Mouse (Mus musculus) lung, embryonic 15.5 days (tissue): ENCODE data around the gene Ap1s3. TPM values are rescaled to one million over a fixed set of nuclear protein-coding genes. Genes with fewer than 3 reads are reported as not detected.

Experiments
- ATAC-seq: fragments of 200-750 bp; cut with Nextera tagmentation; 2 replicates; pipeline ENCODE4 v1.8.0; 2017; ENCODE audit warnings: moderate number of reproducible peaks, borderline replicate concordance; ENCODE audit not compliant: low FRiP score, low TSS enrichment; ENCODE audit errors: extremely low read depth
- H3K27ac ChIP-seq: fragments of 300-500 bp; sonication (generic); 2 replicates; pipeline ENCODE4 v1.5.1; 2015; ENCODE audit warnings: moderate library complexity, mild to moderate bottlenecking, inconsistent platforms
- H3K27me3 ChIP-seq: fragments of 300-500 bp; sonication (generic); 2 replicates; pipeline ENCODE4 v1.6.1; 2015; ENCODE audit warnings: inconsistent platforms
- H3K36me3 ChIP-seq: fragments of 300-500 bp; sonication (generic); 2 replicates; pipeline ENCODE4 v1.6.1; 2015; ENCODE audit warnings: inconsistent platforms
- H3K4me1 ChIP-seq: fragments of 300-500 bp; sonication (generic); 2 replicates; pipeline ENCODE4 v1.6.1; 2015; ENCODE audit warnings: inconsistent platforms
- H3K4me2 ChIP-seq: fragments of 300-500 bp; sonication (generic); 2 replicates; pipeline ENCODE4 v1.6.1; 2015; ENCODE audit warnings: inconsistent platforms, mild to moderate bottlenecking, moderate library complexity
- H3K4me3 ChIP-seq: fragments of 300-500 bp; sonication (generic); 2 replicates; pipeline ENCODE4 v1.5.1; 2015; ENCODE audit warnings: mild to moderate bottlenecking, inconsistent platforms
- H3K9ac ChIP-seq: fragments of 300-500 bp; sonication (generic); 2 replicates; pipeline ENCODE4 v1.6.1; 2015; ENCODE audit warnings: inconsistent platforms
- H3K9me3 ChIP-seq: fragments of 300-500 bp; sonication (generic); 2 replicates; pipeline ENCODE4 v1.6.1; 2016; ENCODE audit warnings: inconsistent platforms
- WGBS: fragments of 180-500 bp; shearing (Covaris S2); methylation state at CpG from one replicate; pipeline ENCODE4 v1.1.7; 2015; 5-methylcytosine and 5-hydroxymethylcytosine counted together
- polyA plus RNA-seq: library from polyadenylated mRNA; unstranded; fragments of >200 nt; fragmentation: Nextera tagmentation; extraction: Ambion mirVana; gene quantifications from 2 replicates; pipeline ENCODE4 v1.2.1, GENCODE M21; 2015

Ap1s3 gene
- polyA plus RNA-seq, 1 experiment from 2014 or later = 0.34 TPM

GRCm38 (mm10) chr1:79659598-79659997, 12.2 kb downstream of the Ap1s3 start:
- ATAC-seq = no peak
- whole genome bisulfite sequencing = 77% methylated on average over 7 of the region's 7 CpGs

GRCm38 (mm10) chr1:79657411-79657810, 14.4 kb downstream of the Ap1s3 start:
- WGBS = 44% methylated on average over 1 of the region's 1 CpGs
- Histone ChIP-seq H3K4me1 (peaks cover 4% of the 10 kb centered on the region; the same call in 1 of the 2 replicates), H3K4me3 (no peak overlapping the region)

More at GRCm38 (mm10) chr1:79659598-79659997, 12.2 kb downstream of the Ap1s3 start:
- Histone ChIP-seq H3K4me3 (no peak overlapping the region), H3K9ac (no peak overlapping the region), H3K27ac (no peak overlapping the region), H3K36me3 (no peaks in the 10 kb centered on the region), H3K9me3 (no peaks in the 10 kb centered on the region), H3K4me2 (no peak overlapping the region), H3K4me1 (peaks cover 4% of the 10 kb centered on the region; the same call in 1 of the 2 replicates), H3K27me3 (no peaks in the 10 kb centered on the region)

GRCm38 (mm10) chr1:79655819-79656555, 15.8 kb downstream of the Ap1s3 start:
- Histone ChIP-seq H3K9ac (no peak overlapping the region), H3K27ac (no peak overlapping the region; the same call in 1 of the 2 replicates), H3K4me3 (no peak overlapping the region), H3K36me3 (no peaks in the 10 kb centered on the region), H3K4me2 (no peak overlapping the region), H3K27me3 (no peaks in the 10 kb centered on the region), H3K4me1 (peaks cover 4% of the 10 kb centered on the region; the same call in 1 of the 2 replicates), H3K9me3 (no peaks in the 10 kb centered on the region)
- WGBS = 54% methylated on average over 4 of the region's 4 CpGs
- ATAC-seq = no peak

More at GRCm38 (mm10) chr1:79657411-79657810, 14.4 kb downstream of the Ap1s3 start:
- no peak overlapping the region for H3K4me2 ChIP-seq
- no peak overlapping the region for H3K27ac ChIP-seq
- H3K9me3 ChIP-seq = no peaks in the 10 kb centered on the region
- H3K27me3 ChIP-seq = no peaks in the 10 kb centered on the region
- ATAC-seq = no peak
- H3K36me3 ChIP-seq = no peaks in the 10 kb centered on the region
- no peak overlapping the region for H3K9ac ChIP-seq

- no peaks in the 10 kb centered on the region for H3K9me3 ChIP-seq
- no peaks in the 10 kb centered on the region for H3K36me3 ChIP-seq
- H3K9ac ChIP-seq = no peak overlapping the region
- no peak for ATAC-seq
- peaks cover 4% of the 10 kb centered on the region; the same call in 1 of the 2 replicates for H3K4me1 ChIP-seq
- no peak overlapping the region for H3K4me2 ChIP-seq
- WGBS = 81% methylated on average over 2 of the region's 2 CpGs
- H3K27me3 ChIP-seq = no peaks in the 10 kb centered on the region
- no peak overlapping the region for H3K27ac ChIP-seq
- H3K4me3 ChIP-seq = no peak overlapping the region
Observed at GRCm38 (mm10) chr1:79654948-79655347, 16.8 kb downstream of the Ap1s3 start.

GRCm38 (mm10) chr1:79643411-79644110, 28.2 kb downstream of the Ap1s3 start:
- Histone ChIP-seq H3K9me3 (no peaks in the 10 kb centered on the region), H3K4me1 (no peaks in the 10 kb centered on the region), H3K4me2 (no peak overlapping the region), H3K9ac (no peak overlapping the region), H3K4me3 (no peak overlapping the region), H3K27ac (no peak overlapping the region), H3K27me3 (no peaks in the 10 kb centered on the region), H3K36me3 (no peaks in the 10 kb centered on the region)
- ATAC-seq = no peak
- WGBS = 84% methylated on average over 6 of the region's 6 CpGs

- no peaks in the 10 kb centered on the region for H3K9me3 ChIP-seq
- H3K4me2 ChIP-seq = no peak overlapping the region
- ATAC-seq = no peak
- H3K4me3 ChIP-seq = no peak overlapping the region
- no peaks in the 10 kb centered on the region for H3K36me3 ChIP-seq
- H3K9ac ChIP-seq = no peak overlapping the region
- no peak overlapping the region for H3K27ac ChIP-seq
- H3K27me3 ChIP-seq = no peaks in the 10 kb centered on the region
- WGBS = 90% methylated on average over 3 of the region's 3 CpGs
- H3K4me1 ChIP-seq = no peaks in the 10 kb centered on the region
Observed at GRCm38 (mm10) chr1:79642680-79643079, 29.1 kb downstream of the Ap1s3 start.

- 55% methylated on average over 6 of the region's 6 CpGs for WGBS
Observed at GRCm38 (mm10) chr1:79641355-79641754, 30.4 kb downstream of the Ap1s3 start.

GRCm38 (mm10) chr1:79640151-79640550, 31.6 kb downstream of the Ap1s3 start:
- Histone ChIP-seq H3K4me2 (no peak overlapping the region), H3K9ac (no peak overlapping the region), H3K27me3 (no peaks in the 10 kb centered on the region), H3K9me3 (no peaks in the 10 kb centered on the region), H3K4me1 (no peaks in the 10 kb centered on the region), H3K4me3 (no peak overlapping the region), H3K36me3 (no peaks in the 10 kb centered on the region), H3K27ac (no peak overlapping the region)
- 76% methylated on average over 7 of the region's 7 CpGs for WGBS
- ATAC-seq = no peak

More at GRCm38 (mm10) chr1:79641355-79641754, 30.4 kb downstream of the Ap1s3 start:
- Histone ChIP-seq H3K27ac (no peak overlapping the region), H3K36me3 (no peaks in the 10 kb centered on the region), H3K9me3 (no peaks in the 10 kb centered on the region), H3K4me1 (no peaks in the 10 kb centered on the region), H3K27me3 (no peaks in the 10 kb centered on the region), H3K9ac (no peak overlapping the region), H3K4me2 (no peak overlapping the region), H3K4me3 (no peak overlapping the region)
- ATAC-seq = no peak

GRCm38 (mm10) chr1:79639683-79640082, 32.1 kb downstream of the Ap1s3 start:
- Histone ChIP-seq H3K36me3 (no peaks in the 10 kb centered on the region), H3K27me3 (no peaks in the 10 kb centered on the region), H3K27ac (no peak overlapping the region), H3K4me1 (no peaks in the 10 kb centered on the region), H3K4me2 (no peak overlapping the region), H3K9me3 (no peaks in the 10 kb centered on the region), H3K9ac (no peak overlapping the region), H3K4me3 (no peak overlapping the region)
- ATAC-seq = no peak
- 69% methylated on average over 5 of the region's 5 CpGs for WGBS

GRCm38 (mm10) chr1:79639107-79639506, 32.7 kb downstream of the Ap1s3 start:
- Histone ChIP-seq H3K9ac (no peak overlapping the region), H3K9me3 (no peaks in the 10 kb centered on the region), H3K4me3 (no peak overlapping the region), H3K4me2 (no peak overlapping the region), H3K27ac (no peak overlapping the region), H3K27me3 (no peaks in the 10 kb centered on the region), H3K36me3 (no peaks in the 10 kb centered on the region), H3K4me1 (no peaks in the 10 kb centered on the region)
- 87% methylated on average over 6 of the region's 6 CpGs for WGBS
- no peak for ATAC-seq

GRCm38 (mm10) chr1:79637768-79638167, 34.0 kb downstream of the Ap1s3 start:
- Histone ChIP-seq H3K9me3 (no peaks in the 10 kb centered on the region), H3K27ac (no peak overlapping the region), H3K9ac (no peak overlapping the region), H3K36me3 (no peaks in the 10 kb centered on the region), H3K4me3 (no peak overlapping the region), H3K4me1 (no peaks in the 10 kb centered on the region), H3K4me2 (no peak overlapping the region), H3K27me3 (no peaks in the 10 kb centered on the region)
- no peak for ATAC-seq
- 80% methylated on average over 2 of the region's 2 CpGs for WGBS

GRCm38 (mm10) chr1:79631521-79631920, 40.3 kb downstream of the Ap1s3 start:
- H3K9me3 ChIP-seq = no peaks in the 10 kb centered on the region

More at GRCm38 (mm10) chr1:79631521-79631920, 40.3 kb downstream of the Ap1s3 start:
- ATAC-seq = no peak
- Histone ChIP-seq H3K4me2 (no peak overlapping the region), H3K9ac (no peak overlapping the region), H3K27ac (no peak overlapping the region), H3K4me1 (no peaks in the 10 kb centered on the region), H3K4me3 (no peak overlapping the region), H3K27me3 (no peaks in the 10 kb centered on the region), H3K36me3 (no peaks in the 10 kb centered on the region)
- 85% methylated on average over 4 of the region's 4 CpGs for WGBS
